Mouse (Mus musculus) embryo, embryonic 11 days (tissue): Measurements from ENCODE around the gene Aprt.

Experiments
- DNase-seq: peaks from one replicate; pipeline ENCODE4 v3.0.0-alpha.2; 2015

Gene Aprt

DNA sequence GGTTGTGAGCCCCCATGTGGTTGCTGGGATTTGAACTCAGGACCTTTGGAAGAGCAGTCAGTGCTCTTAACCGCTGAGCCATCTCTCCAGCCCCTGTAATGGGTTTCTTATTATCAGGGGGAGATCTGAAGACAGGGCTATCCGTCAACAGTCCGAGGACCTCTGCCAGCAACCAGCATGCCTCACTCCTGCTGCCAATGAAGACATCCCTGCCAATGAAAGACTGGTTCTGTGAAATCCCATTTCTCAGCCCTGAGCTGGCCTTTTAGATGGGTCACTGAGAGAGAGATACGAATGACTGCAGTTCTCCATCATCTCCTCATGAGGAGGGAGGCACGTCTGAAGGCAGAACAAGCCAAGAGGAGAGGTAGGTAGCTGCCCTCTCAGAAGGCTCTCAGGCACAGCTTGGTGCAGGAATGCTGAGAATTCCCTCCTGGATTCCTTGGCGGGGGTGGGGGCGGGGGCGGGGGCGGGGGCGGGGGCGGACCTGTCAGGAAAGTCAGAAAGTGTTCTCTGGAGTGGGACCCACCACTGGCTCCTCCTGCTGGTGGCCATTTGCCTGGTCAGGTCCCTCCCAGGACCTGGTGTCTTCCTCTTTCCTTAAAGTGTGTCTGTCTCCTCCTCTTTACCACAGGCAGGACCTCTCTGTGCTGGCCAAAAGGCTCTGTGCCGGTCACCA lies 17.9 kb downstream of the Aprt start:
- no peak for DNase-seq

DNA sequence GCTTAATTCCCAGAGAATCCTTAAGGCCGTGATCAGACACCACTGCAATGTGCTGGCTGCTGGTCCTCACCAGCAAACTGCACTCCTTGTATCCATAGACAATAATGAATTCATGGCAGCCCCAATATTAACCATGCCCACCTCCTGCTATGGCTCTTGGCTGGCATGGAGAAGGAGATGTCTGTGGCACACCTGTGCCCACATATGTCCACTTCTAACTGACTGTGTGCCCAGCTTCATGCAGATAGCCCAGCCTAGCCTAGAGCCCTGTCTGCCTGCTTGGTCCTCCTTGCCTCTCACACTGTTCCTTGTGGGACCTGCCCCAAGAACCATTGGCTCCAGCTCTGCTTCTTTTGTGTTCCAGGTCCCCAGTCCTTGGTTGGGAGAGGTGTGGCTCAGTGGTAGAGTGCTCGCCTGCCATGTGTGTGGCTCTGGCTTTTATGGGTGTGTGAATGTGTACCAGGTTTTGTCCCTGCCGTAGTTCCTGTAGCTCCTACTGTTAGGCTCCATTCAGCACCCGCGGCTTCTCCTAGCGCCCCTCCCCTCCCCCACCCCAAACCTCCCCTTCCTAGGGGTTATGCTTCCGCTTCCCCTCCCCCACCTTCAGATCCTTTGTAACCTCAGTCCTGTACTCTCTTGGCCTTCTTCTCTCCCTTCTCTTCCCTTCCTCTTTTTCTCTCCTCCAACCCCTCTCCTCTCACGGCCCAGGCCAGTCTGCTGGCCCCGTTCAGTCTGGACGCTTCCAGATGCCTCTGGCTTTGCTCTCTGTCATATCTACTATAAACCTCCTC lies 19.3 kb downstream of the Aprt start:
- DNase-seq = no peak

DNA sequence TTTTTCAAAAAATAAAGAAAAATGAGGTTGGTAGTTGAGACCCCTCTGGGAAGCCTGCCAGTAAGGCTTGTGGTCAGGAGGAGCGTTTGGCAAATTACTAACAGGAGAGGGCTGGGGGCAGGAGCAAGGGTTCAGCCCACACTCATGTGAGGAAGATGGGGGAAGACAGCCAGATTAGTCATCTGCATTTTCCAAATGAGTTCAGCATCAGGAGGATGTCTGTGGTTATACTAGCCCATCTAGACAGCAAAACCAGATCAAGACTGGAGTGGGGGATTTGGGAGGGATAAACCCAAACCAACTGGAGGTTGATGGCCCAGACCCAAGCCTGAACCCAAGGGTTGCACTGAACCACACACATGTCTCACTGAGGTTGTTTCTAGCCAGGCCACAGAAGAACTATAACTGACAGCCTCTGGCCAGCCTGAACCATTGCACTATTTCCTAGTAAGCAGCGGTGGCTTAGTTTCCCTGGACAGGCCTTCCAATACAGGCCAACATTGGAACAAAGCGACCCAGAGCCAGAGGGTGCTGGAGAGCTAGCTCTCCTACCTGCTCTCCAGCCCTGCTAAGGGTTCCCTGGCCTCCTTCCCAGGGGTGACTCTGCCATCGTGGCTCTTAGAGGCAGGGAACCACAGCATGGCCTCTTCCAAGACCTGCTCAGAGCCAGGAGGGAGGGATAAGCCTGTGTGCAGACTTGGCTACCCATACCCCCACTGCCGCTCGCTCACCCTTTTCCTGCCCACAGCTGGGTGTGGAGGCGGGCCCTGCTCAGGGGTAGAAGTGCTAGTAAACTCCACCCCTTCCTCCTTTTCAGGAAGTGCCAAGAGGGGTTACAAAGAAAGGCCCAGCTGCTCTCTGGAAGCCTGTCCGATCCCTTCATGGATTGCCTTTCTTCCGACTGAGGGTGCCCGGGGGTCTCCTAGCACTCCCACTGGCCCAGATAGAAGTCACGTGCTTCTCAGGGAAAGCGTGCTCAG lies 20.4 kb downstream of the Aprt start:
- no peak for DNase-seq

DNA sequence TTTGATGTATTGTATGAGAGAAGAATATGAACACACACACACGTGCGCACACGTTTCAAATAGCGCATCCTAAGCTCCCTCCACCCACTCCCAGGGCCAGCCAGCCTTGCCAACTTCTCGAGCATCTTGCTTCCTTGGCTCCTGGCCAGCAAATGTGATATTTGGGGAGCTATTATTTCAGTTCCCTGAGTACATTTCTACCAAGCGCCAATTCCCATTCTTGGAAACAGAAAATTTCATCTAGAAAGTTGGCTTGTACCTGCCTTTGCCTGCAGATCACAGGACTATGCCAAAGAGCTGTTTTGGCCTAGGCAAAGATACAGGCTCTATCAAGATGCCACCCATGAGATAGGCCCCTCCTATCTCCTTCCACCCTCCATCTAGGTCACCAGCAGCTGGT lies 21.9 kb downstream of the Aprt start:
- no peak for DNase-seq

DNA sequence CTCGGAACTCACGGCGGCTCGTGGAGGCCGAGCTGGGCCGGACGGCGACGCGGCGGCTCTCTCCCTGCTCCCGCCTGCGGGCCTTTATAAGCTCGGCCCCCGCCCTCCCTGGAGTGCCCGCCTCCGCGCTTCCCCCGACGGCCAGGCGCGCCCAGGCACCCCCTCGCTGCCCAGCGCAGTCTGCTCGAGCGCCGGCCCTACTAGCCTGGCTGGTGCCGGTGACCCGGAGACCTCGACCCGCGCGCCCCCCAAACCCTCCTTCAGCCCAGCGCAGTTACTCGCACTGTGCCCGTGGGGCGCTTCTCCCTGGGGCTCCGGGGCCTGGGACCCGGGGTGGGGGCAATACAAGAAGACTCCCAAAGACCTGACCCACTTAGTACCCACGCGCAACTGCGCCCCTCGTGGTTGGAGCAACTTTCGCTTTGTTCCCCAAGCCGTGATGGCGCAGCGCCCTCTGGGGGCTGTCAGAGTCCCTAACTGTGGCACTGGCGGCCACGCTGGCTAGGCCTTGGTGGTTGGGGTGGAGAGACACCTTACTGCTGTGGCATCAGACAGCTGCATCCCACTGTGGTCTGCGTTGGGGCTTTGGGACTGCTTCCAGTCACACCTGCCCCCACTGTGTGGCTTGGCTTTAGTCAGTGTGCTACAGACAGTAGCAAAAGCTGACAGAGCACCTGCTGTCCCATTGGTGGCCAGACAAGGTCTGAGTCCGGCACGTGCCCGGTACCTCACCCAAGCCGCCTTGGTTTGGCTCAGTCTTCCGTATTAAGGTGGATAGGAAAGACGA lies 25.3 kb downstream of the Aprt start, which contains the start of gene Piezo1:
TSS of gene Piezo1 (minus strand) at position 65 of the 787 bp plus-strand sequence.
- DNase-seq = peak; percentile 91

DNA sequence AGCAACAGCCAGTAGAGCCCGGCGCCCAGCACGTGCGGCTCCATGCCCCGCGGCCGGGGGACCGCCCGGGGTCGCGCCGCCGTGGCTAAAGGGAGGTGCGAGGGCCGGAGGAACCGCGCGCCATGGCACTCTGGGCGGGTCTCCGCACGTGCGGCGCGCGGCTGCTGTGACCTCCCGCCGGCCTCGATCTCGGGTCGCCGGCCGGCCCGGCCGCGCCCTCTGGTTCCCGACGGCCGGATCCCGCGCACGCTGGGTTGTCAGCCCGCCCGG lies 25.8 kb downstream of the Aprt start:
- peak; percentile 79 for DNase-seq

DNA sequence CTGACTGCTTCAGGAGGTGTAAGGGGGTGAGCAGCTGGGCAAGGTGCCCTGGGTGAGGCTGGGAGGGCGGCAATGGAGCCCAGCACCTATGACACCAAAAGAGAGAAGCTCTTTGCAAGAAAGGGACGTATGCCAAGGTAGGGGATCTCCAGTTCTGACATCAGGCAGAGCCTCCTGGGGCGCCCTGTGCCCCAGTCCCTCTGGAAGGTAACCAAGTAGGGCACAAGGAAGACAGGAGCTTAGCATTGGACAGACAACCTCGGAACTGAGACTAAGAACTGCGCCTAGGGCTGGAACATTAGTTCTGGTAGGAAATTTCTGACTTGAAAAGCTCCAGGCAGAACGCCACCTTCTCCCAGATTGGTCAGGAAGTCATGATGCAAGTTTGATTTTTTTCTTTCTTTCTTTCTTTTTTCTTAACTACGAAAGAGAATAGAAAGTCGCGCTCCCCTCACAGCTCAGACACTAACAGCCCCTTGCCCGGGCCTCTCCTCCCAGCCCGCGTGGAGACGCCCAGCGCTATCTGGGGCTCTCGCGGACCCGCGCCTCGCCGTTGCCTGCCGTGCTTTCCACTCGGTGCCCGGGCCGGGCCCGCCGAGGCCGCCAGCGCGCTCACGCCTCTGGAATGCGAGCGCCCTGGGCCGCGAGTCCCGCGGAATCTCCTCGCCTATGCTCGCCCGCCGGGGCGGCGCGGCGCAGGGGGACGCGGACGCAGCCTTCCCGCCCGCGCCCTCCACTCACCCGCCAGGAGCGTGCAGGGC lies 26.3 kb downstream of the Aprt start:
- DNase-seq = peak; percentile 81

DNA sequence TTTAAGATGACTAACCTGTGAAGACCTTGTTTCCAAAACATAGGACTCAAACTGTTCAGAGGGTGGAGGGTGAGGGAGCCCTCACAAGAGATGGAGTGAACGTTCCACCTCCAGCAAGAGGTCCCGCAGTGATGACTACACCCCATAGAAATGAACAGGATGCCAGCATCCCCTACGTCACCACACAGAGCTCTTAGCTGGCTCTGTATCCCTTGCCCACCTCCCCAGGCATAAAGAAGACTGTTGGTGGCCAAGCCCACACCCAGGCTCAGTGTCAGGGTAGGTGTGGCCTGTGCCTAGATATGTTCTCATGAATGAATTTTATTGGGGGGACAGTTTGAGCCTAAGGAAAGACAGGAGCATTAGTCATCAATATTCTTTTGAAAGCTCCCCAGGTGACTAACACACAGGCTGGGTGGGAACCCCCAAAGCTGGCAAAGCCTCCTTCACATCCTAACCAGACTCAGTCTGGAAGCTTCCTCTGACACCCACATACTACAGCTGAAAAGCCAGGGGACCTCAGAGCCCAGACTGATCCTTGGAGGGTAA lies 27.7 kb downstream of the Aprt start:
- no peak for DNase-seq

DNA sequence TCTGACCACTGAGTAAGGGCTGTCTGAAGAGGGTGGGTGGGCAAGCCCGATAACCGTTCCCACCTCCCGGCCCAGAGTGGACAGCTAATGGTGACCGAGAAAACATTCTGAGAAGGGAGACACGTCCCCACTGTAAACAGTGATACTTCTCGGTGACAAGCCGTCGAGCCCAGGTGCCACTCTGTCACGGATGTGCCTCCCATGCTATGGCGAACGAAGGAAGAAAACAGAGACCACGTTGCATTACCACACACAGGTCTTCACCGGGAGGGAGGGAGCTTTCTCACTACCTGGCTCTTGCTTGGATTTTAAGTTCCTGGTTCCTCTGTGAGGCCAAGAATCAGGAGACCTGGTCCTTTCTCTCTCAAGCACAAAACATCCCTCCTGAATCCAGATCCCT lies 28.4 kb downstream of the Aprt start:
- DNase-seq = no peak

DNA sequence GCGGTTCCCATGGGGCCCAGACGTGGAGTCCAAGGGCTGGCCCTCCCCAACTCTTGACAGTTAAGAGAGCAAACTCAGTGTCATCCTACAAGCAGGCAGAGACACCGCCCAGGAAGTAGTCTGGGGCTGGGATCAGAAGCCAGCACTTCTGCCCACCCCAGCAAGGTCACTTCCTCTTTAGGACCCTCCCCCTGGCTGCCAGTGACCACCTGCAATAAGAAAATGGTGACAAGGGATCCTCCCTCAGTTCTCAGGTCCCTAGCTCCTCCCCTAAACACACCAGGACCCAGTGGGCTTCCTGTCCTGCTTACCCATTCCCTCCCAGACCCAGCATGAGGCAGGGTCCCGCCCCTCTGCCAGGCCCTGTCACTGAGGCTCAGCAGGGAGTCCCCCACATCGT lies 28.9 kb downstream of the Aprt start:
- DNase-seq = peak; percentile 34

DNA sequence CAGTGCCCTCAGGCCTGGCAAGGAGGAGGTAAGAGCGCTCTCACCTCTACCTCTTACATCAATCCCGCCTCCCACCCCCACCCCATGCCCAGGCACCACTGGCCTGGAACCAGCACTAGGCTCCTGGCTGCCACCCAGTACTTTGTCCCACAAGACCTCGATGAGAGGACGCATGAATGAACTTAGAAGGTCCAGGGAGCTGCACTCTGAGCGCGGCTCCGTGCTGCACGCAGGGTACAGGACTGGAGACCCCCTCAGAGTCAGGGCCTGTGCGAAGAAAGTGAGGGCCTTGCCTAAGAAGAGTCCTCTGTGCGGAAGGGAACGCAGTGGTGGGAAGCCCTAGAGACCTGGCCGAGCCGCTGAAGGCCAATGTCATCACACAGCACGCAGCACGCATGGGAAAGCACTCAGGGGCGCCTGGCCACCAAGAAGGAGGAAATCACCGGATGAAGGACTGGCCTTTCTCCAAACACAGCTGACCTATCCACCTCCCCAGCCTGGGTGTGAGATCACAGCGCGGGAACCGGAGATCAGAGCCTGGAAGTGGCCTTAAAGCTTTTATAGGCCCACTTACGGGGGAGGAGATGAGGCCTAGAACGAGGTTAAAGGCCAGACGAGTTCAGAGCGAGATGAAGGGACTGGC lies 29.8 kb downstream of the Aprt start:
- peak; percentile 36 for DNase-seq

DNA sequence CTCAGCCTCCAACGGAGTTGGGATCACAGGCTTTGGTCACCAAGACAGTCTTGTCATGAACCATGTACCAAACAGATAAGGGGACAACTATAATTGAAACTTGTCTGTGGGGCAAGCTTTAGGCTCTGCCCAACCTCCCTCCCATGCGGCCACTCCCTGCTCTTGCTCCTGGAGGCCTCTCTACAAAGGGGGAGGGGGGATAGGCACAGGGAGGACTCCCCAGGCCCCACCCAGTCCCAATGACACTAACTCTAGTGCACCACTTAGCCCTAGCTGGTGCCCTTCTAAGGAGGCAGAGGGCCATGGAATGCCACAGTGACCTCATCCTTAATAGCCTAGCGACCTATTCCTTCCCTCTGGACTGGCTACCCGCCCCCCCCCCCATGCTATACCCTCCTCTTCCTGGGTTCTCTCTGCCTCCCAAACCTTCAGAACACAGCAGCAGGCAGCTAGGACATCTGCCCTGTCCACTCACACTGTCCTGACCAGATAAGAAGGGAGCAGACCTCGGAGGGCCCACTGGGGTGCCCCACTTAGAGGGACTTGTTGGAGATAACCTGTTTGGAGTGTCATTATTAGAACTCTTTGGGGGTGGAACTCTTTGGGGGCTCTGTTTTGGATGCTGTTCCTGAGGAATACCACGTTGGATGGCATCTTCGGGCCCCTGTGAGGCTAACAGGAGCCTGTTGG lies 30.5 kb downstream of the Aprt start:
- DNase-seq = no peak

DNA sequence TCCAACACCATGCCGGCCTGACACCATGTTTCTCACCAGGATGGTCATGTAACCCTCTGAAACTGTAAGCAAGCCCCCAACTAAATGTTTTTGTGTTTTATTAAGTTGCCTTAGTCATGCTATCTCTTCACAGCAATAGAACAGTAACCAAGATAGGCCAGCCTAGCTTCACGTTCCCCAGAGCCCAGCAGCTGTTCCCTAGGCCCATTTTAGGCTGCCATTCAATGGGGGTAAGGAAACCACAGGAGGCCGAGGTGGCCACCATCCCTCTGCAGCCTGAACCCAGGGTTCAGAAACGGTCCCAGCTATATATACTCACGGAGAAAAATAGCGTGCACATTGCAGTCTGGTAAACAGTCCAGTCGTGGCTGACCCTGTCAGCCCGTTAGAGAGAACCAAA lies 32.6 kb downstream of the Aprt start:
- DNase-seq = no peak

DNA sequence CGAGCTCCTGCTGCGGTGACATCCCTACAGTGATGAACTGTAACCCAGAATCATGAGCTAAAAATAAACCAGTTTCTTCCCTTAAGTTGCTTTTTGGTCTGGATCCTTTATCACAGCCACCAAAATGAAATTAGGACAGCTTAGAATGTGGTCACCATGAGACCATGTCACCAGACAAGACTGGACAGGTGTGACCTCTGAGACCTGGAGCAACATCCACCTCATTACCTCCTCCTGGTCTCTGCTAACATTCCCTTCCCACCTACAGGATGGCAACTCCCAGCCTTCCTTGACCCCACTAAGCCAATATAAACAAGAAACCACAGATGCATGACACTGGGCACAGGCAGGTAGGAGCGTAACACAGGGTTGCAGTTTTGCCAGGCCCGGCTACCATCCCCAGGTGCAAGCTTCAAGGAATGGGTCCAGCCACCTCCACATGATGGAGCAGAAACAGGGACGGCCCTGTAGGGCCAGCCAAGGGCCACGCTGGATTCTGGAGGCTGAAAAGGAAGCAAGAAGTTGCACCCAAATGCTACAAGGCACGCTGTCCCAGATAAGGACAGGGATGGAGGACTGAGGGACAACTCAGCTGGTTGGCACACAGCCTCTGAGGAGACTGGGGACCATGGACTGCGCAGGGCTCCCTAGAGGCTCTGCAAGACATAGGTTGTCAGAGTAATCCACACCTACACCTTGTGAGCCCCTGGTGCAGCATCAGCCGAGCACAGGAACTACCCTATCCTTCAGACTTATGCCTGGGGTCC lies 38.2 kb downstream of the Aprt start:
- DNase-seq = no peak

DNA sequence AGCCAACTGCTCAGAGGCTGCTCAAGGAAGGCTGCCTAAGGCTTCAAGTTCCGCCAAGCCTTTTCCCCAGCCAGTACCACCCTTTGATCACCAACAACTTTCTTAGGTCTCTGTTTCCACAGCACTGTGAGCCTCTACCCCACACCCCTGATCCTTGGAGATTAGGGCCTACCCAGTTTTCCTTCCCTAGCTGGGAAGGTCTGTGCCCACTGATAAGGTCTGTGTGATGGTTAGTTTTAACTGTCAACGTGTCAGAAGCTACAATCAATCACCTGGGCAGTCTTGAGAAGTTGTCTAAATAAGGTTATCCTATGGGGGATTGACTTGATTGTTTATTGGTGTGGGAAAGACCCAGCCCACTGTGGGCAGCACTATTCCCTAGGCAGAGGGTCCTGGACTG lies 38.9 kb downstream of the Aprt start:
- DNase-seq = no peak

DNA sequence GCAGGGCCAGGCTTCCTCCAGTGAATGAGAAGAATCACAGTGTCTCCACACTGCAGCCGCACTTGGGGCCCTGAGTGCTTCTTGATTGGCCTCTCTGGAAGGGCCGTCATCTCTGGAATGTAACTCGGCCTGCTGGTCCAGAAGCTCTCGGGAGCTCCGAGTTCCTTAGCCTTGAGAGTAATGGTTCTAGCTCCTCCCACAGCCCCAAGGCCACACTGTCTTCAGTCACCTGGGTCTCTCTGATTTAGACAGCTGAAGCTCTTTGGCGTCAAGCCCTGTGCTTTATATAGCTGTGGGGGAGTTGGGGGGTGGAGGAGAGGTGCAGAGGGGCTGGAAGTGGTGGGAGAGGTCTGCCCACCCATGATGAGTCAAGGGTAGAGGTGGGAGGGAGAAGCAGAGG lies 39.7 kb downstream of the Aprt start:
- peak; percentile 45 for DNase-seq

DNA sequence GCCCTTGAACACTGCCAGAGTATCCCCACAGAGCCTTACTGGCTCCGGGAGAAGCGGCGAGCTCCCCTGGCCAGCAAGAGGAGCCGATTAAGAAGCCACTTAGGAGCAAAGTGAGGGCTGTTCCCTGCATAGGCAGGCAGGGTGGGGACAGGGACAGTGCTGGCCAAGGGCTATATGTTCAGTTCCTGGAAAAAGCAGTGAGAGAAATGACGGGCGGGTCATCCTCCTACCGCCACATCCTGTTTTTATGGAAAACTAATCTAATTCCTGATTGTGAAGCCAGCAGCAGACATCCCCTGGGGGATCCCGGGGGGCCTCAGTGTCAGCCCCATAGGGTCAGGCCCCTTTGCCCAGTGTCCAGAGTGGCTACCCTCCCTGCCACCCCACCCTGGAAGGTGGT lies 45.4 kb downstream of the Aprt start:
- DNase-seq = no peak

DNA sequence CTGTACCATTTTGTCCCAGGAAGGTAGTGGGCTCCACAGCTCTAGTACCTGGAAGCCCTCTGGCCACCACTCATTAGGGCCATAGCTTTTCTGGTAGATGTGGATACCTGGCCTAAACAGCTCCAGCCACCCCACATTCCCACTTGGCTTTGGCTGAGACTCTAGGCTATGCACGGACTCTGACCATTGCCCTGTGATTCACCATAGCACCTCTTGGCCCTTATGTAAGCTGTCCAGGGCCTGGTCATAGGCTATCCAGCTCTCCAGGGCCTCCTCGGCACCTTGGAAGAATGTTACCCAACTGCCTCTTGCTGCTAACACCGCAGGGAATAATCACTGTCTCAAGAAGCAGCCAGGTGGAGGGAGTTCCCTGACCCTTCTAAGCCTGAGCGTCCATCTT lies 47.5 kb downstream of the Aprt start:
- DNase-seq = no peak

DNA sequence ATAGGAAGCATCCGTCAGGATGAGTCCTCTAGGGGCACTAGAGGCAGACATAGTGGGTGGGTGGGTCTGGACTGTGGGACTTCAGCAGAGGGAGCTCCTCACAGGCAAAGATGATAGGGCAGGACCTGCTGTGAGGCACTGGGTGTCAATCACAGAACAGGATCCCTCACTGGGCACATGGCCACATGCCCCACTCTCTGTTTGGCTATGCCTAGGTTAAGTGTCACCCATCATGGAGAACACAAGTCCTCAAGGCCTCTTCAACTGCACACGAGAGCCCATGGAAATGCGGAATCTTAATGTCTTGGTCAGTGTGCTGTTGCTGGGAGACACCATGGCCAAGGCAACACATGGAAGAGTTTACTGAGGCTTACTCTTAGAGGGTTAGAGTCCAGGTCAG lies 48.8 kb downstream of the Aprt start:
- DNase-seq = no peak
